Mouse (Mus musculus) CH12.LX (cell line): ENCODE measurements around the gene Map3k20.

Experiments
- CTCF ChIP-seq, 2 experiments: IDR thresholded peaks in 1 of 2; conservative IDR thresholded peaks in 1 of 2; 2 replicates each; pipeline ENCODE4 v1.5.1; 2011 to 2012; ENCODE audit warnings: low read depth in 2 of 2, low read length in 2 of 2, improper control_type of control experiment in 1 of 2, inconsistent platforms in 1 of 2, mild to moderate bottlenecking in 1 of 2, moderate library complexity in 1 of 2
- ELF1 ChIP-seq: IDR thresholded peaks from 2 replicates; pipeline ENCODE4 v1.6.1; 2014; ENCODE audit warnings: low read depth, mild to moderate bottlenecking, inconsistent platforms, low read length, improper control_type of control experiment
- POLR2A ChIP-seq: IDR thresholded peaks from 2 replicates; pipeline ENCODE4 v1.6.1; 2011; ENCODE audit warnings: low read depth, mild to moderate bottlenecking, improper control_type of control experiment, low read length
- USF1 ChIP-seq: IDR thresholded peaks from 2 replicates; pipeline ENCODE4 v1.6.1; 2014; ENCODE audit warnings: low read depth, mild to moderate bottlenecking, inconsistent platforms, low read length, improper control_type of control experiment

DNA sequence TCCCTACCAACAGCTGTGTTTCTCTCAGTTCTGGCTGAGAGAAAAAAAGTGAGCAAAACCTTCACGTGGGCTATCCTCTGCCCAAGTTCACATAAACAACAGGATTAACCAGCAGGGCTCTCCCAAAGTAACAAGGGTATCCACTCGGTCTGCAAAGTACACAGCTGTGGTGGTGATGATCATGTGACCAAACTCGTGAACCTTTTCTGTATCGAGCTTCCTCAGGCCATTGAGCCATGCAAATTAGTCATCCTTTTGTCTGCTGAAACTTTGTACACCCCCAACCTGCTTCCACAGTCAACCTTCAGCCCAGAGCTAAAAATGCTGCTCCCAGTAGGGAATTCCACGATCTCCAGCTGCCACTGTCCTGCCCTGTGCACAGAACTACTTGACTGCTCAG, 161.2 kb downstream of the Map3k20 start:
- TF ChIP-seq CTCF (conservative IDR thresholded peaks at IDR 0.05 in 1 of 2, IDR thresholded peaks at IDR 0.05 in 1 of 2; ENCODE audit: low read depth in 2 of 2, low read length in 2 of 2) (no peak), USF1 (peak; percentile 58), ELF1 (no peak), POLR2A (no peak)
